Mouse (Mus musculus) G1E (cell line): ENCODE measurements at regions not wholly inside any gene's neighbourhood (a gene's known extent, or its start where the extent isn't known, plus 50 kb on each side); places are given as distances from the start of the nearest gene placed in this dataset.

Experiments
- CTCF ChIP-seq: IDR thresholded peaks from 2 replicates; pipeline ENCODE4 v1.5.1; 2012; ENCODE audit warnings: low read depth, low read length, inconsistent platforms, mixed read lengths
- GATA1 ChIP-seq: IDR thresholded peaks from 2 replicates; pipeline ENCODE4 v1.6.1; 2012; ENCODE audit warnings: borderline replicate concordance, low read length, inconsistent platforms, mixed read lengths

- TF ChIP-seq CTCF (no peak), GATA1 (no peak)
These were observed 230.7 kb upstream of the Gm21798 start for GRCm38 (mm10) chr15:64586776-64587175.
